8 mouse cellular contexts compared by ENCODE assay signal in genomic region chrX:36329849-36330411, GRCm38 (mm10). TPM values are rescaled to one million over a fixed set of nuclear protein-coding genes. Genes with fewer than 3 reads are reported as not detected.
DNase-seq lines count a peak whose midpoint lies in the region; ATAC-seq lines count a peak whose summit lies in the region.

No protein-coding gene starts in this region.

- peak; percentile 75 for ATAC-seq in intestine, embryonic 14.5 days (replicated peaks; ENCODE audit: low FRiP score, low TSS enrichment, low read depth)
- peak; percentile 56; the same call in 1 of the 2 replicates for ATAC-seq in limb, embryonic 13.5 days (ENCODE audit: low FRiP score, low read depth)
- peak; percentile 44 for ATAC-seq in midbrain, embryonic 12.5 days (ENCODE audit: low FRiP score, low read depth)

- DNase-seq in adrenal gland, adult (ENCODE audit: inconsistent age in 2 of 2, low spot score in 1 of 2) = peak; percentile 72 to 83
- DNase-seq in cerebellum, postnatal 10 days = peak; percentile 40 to 57
- peak; percentile 54 to 57 for DNase-seq in gastrocnemius, postnatal 36 days
- peak; percentile 60 for DNase-seq in intestine, embryonic 14.5 days (ENCODE audit: low spot score)
- peak; percentile 29 for DNase-seq in splenic B cell, adult 2 months (ENCODE audit: low read depth, low spot score)
- no peak for DNase-seq in c-Kit-positive CD71-positive TER-119-positive erythroid progenitor cells, embryonic 14.5 days (ENCODE audit: low spot score)

- intact Hi-C loops in gastrocnemius, postnatal 36 days (cut with DNase I) = no loop called here

- peaks cover 38% of the 10 kb centered on the region for H3K27me3 ChIP-seq in intestine, embryonic 14.5 days (replicated peaks; ENCODE audit: control insufficient read depth, insufficient read depth, low read length)
- peaks cover 67% of the 10 kb centered on the region for H3K27me3 ChIP-seq in limb, embryonic 13.5 days
- H3K27me3 ChIP-seq in midbrain, embryonic 12.5 days = peaks cover 22% of the 10 kb centered on the region
- H3K27me3 ChIP-seq in splenic B cell, adult 2 months (ENCODE audit: control insufficient read depth, insufficient read depth, low read length, poor library complexity, severe bottlenecking) = no peaks in the 10 kb centered on the region

- peak overlapping the region; percentile 68 for H3K4me2 ChIP-seq in intestine, embryonic 14.5 days (ENCODE audit: low read length)
- H3K4me2 ChIP-seq in limb, embryonic 13.5 days (replicated peaks) = peak overlapping the region; percentile 80
- peak overlapping the region; percentile 75 for H3K4me2 ChIP-seq in midbrain, embryonic 12.5 days (replicated peaks)

- H3K9ac ChIP-seq in intestine, embryonic 14.5 days (ENCODE audit: low read length) = no peak overlapping the region
- 0 out of 2 replicates have a peak overlapping the region, but pooled peaks have one; percentile 39 for H3K9ac ChIP-seq in limb, embryonic 13.5 days
- peak overlapping the region; percentile 37; the same call in 1 of the 2 replicates for H3K9ac ChIP-seq in midbrain, embryonic 12.5 days (replicated peaks)

- peak overlapping the region; percentile 36 for H3K4me3 ChIP-seq in intestine, embryonic 14.5 days (ENCODE audit: low read depth, low read length)
- H3K4me3 ChIP-seq in limb, embryonic 13.5 days = peak overlapping the region; percentile 47
- H3K4me3 ChIP-seq in midbrain, embryonic 12.5 days = peak overlapping the region; percentile 49

- no peaks in the 10 kb centered on the region for H3K9me3 ChIP-seq in intestine, embryonic 14.5 days (ENCODE audit: control insufficient read depth, low read length)
- no peaks in the 10 kb centered on the region for H3K9me3 ChIP-seq in limb, embryonic 13.5 days
- H3K9me3 ChIP-seq in midbrain, embryonic 12.5 days = no peaks in the 10 kb centered on the region

- no peaks in the 10 kb centered on the region for H3K36me3 ChIP-seq in intestine, embryonic 14.5 days (ENCODE audit: control insufficient read depth, insufficient read depth, low read length)
- no peaks in the 10 kb centered on the region for H3K36me3 ChIP-seq in limb, embryonic 13.5 days
- no peaks in the 10 kb centered on the region for H3K36me3 ChIP-seq in midbrain, embryonic 12.5 days
- H3K36me3 ChIP-seq in splenic B cell, adult 2 months (ENCODE audit: control insufficient read depth, insufficient read depth, low read length, poor library complexity, severe bottlenecking) = no peaks in the 10 kb centered on the region

- no peak overlapping the region for H3K27ac ChIP-seq in intestine, embryonic 14.5 days (ENCODE audit: low read depth)
- no peak overlapping the region for H3K27ac ChIP-seq in limb, embryonic 13.5 days
- H3K27ac ChIP-seq in midbrain, embryonic 12.5 days (replicated peaks) = no peak overlapping the region

- H3K4me1 ChIP-seq in intestine, embryonic 14.5 days (replicated peaks; ENCODE audit: control insufficient read depth, insufficient read depth, low read length) = no peaks in the 10 kb centered on the region
- no peaks in the 10 kb centered on the region for H3K4me1 ChIP-seq in limb, embryonic 13.5 days
- H3K4me1 ChIP-seq in midbrain, embryonic 12.5 days = no peaks in the 10 kb centered on the region

- 22% methylated on average over 35 of the region's 44 CpGs for WGBS in intestine, embryonic 14.5 days
- 15% methylated on average over 26 of the region's 44 CpGs for WGBS in limb, embryonic 13.5 days
- WGBS in midbrain, embryonic 12.5 days = 20% methylated on average over 24 of the region's 44 CpGs

RNA-seq across cellular contexts. Expression of gene Lonrf3, which starts 1.8 kb away (rescaled TPM):
- total RNA-seq in gastrocnemius, postnatal 36 days (2021) = 1 to 10 TPM; 1.2 to 2.0 TPM
- 0.58 and 0.91 TPM in 2 replicates for polyA plus RNA-seq in intestine, embryonic 14.5 days (2014; fragmentation: Nextera tagmentation; extraction: Ambion mirVana)
- 0.17 and 0.27 TPM in 2 replicates for polyA plus RNA-seq in limb, embryonic 13.5 days (2015; fragmentation: Nextera tagmentation; extraction: Ambion mirVana)
- 1.3 and 2.0 TPM in 2 replicates for polyA plus RNA-seq in midbrain, embryonic 12.5 days (2016; fragmentation: Nextera tagmentation; extraction: Ambion mirVana)
